Mouse (Mus musculus) cerebellum, adult 11 months (tissue): Measurements from ENCODE around the gene Slc39a10.
"Not testable (repeated sequence)": the region's sequence is repeated elsewhere in the genome, so short reads cannot be mapped to it uniquely, and the experiment has no call there.

Source experiments
- DNase-seq: peaks from one replicate; pipeline ENCODE4 v3.0.0; 2022

Slc39a10 gene

GRCm38 (mm10) chr1:46764600-46764999 lies 128.1 kb downstream of the Slc39a10 start:
- not testable (repeated sequence) for DNase-seq
